Mouse (Mus musculus): ENCODE data around the gene Fndc9. TPM values are rescaled to one million over a fixed set of nuclear protein-coding genes. Genes with fewer than 3 reads are reported as not detected.

Fndc9 gene
- polyA plus RNA-seq, 1 experiment from 2014 or later: 1.9 TPM

DNA sequence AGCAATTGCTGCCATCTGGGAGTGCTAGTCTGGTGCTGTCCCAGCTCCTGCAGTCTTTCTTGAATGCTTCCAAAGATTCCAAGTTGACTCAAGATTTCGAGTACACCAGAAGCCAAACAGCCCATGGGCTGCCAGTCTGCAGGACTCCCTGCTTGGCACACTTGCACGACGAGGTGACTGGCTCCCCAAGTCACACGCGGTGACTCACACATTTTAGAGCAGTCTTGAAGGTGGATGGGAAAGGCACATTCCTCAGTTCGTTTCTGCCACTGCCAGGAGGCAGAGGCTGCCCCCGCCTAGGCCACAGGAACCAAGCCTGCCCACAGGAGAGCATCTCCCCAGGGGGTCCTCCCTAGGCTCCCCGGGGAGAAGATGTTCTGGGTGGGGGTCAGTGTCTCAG is 10.6 kb downstream of the Fndc9 start:
- Histone ChIP-seq H3K9me3 (ENCODE audit: control insufficient read depth, low read length) (no peaks in the 10 kb centered on the region), H3K4me2 (ENCODE audit: low read depth, low read length) (no peak overlapping the region), H3K9ac (replicated peaks; ENCODE audit: low read depth, low read length) (no peak overlapping the region), H3K36me3 (ENCODE audit: control insufficient read depth, insufficient read depth, low read length) (peaks cover 60% of the 10 kb centered on the region), H3K4me3 (ENCODE audit: low read depth, low read length) (no peak overlapping the region), H3K27me3 (ENCODE audit: control insufficient read depth, insufficient read depth, low read length) (no peaks in the 10 kb centered on the region), H3K27ac (ENCODE audit: low read depth, low read length) (no peak overlapping the region), H3K4me1 (ENCODE audit: control insufficient read depth, insufficient read depth, low read length) (no peaks in the 10 kb centered on the region)
- WGBS: 90% methylated on average over 8 of the region's 8 CpGs
- ATAC-seq (ENCODE audit: low read depth): no peak

- H3K36me3 ChIP-seq (ENCODE audit: control insufficient read depth, insufficient read depth, low read length): peaks cover 58% of the 10 kb centered on the region
- no peak for ATAC-seq (ENCODE audit: low read depth)
- 94% methylated on average over 7 of the region's 7 CpGs for WGBS
Measured at GRCm38 (mm10) chr11:46246393-46246792, 11.1 kb downstream of the Fndc9 start.

DNA sequence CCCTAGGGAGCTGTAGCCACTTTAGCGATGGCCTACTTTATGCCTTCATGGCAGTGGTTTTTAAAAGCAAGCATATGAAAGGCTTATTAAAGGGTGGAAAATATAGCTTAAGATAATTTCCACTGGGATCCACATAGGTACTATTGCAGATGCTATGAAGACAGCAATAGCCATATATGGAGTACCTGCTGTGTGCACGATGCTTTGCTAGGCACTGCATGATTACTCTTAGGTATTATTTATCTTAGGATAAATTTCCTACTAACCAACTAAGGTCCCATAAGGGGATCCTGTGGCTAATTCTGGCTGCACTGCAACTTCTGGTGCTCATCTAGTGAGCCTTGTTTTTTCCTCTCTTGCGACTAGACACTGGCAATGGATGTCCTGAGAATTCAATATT is 13.0 kb downstream of the Fndc9 start:
- WGBS: 65% methylated on average over 3 of the region's 3 CpGs
- Histone ChIP-seq H3K36me3 (ENCODE audit: control insufficient read depth, insufficient read depth, low read length) (peaks cover 64% of the 10 kb centered on the region), H3K27me3 (ENCODE audit: control insufficient read depth, insufficient read depth, low read length) (no peaks in the 10 kb centered on the region), H3K4me2 (ENCODE audit: low read depth, low read length) (no peak overlapping the region), H3K27ac (ENCODE audit: low read depth, low read length) (no peak overlapping the region), H3K9ac (replicated peaks; ENCODE audit: low read depth, low read length) (no peak overlapping the region), H3K4me1 (ENCODE audit: control insufficient read depth, insufficient read depth, low read length) (no peaks in the 10 kb centered on the region), H3K9me3 (ENCODE audit: control insufficient read depth, low read length) (no peaks in the 10 kb centered on the region), H3K4me3 (ENCODE audit: low read depth, low read length) (no peak overlapping the region)
- peak; percentile 32; the same call in 1 of the 2 replicates for ATAC-seq (ENCODE audit: low read depth)

More at GRCm38 (mm10) chr11:46246393-46246792, 11.1 kb downstream of the Fndc9 start:
- Histone ChIP-seq H3K9ac (replicated peaks; ENCODE audit: low read depth, low read length) (no peak overlapping the region), H3K9me3 (ENCODE audit: control insufficient read depth, low read length) (no peaks in the 10 kb centered on the region), H3K4me3 (ENCODE audit: low read depth, low read length) (no peak overlapping the region), H3K27ac (ENCODE audit: low read depth, low read length) (no peak overlapping the region), H3K4me2 (ENCODE audit: low read depth, low read length) (no peak overlapping the region), H3K27me3 (ENCODE audit: control insufficient read depth, insufficient read depth, low read length) (no peaks in the 10 kb centered on the region), H3K4me1 (ENCODE audit: control insufficient read depth, insufficient read depth, low read length) (no peaks in the 10 kb centered on the region)

DNA sequence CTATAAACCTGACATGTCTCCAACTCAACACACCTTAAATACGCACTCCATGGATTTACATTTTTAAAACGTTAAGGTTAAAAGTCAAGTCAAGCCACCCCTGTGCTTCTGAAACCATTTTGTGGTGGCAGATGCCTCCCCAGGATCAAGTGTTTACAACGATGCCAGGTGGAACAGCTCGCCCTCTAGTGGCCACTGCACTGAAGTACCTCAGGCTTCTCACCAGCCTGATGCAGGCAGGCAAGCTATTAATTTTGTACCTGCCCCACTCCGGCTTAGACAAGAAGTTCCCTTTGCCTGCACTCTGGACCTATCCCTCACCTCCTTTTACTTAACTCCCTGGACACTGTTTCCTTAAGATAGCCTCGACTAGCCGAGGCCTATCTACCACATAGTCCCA is 16.7 kb downstream of the Fndc9 start:
- 33% methylated on average over 7 of the region's 7 CpGs for WGBS
- no peak overlapping the region for H3K4me3 ChIP-seq (ENCODE audit: low read depth, low read length)
- ATAC-seq (ENCODE audit: low read depth): peak; percentile 50; the same call in 1 of the 2 replicates
- no peak overlapping the region for H3K27ac ChIP-seq (ENCODE audit: low read depth, low read length)
- H3K9ac ChIP-seq (replicated peaks; ENCODE audit: low read depth, low read length): no peak overlapping the region
- H3K9me3 ChIP-seq (ENCODE audit: control insufficient read depth, low read length): no peaks in the 10 kb centered on the region
- no peak overlapping the region for H3K4me2 ChIP-seq (ENCODE audit: low read depth, low read length)
- no peaks in the 10 kb centered on the region for H3K4me1 ChIP-seq (ENCODE audit: control insufficient read depth, insufficient read depth, low read length)
- peaks cover 68% of the 10 kb centered on the region for H3K36me3 ChIP-seq (ENCODE audit: control insufficient read depth, insufficient read depth, low read length)
- H3K27me3 ChIP-seq (ENCODE audit: control insufficient read depth, insufficient read depth, low read length): no peaks in the 10 kb centered on the region

- H3K36me3 ChIP-seq (ENCODE audit: control insufficient read depth, insufficient read depth, low read length): peaks cover 64% of the 10 kb centered on the region
- no peaks in the 10 kb centered on the region for H3K4me1 ChIP-seq (ENCODE audit: control insufficient read depth, insufficient read depth, low read length)
- H3K4me3 ChIP-seq (ENCODE audit: low read depth, low read length): no peak overlapping the region
- H3K9ac ChIP-seq (replicated peaks; ENCODE audit: low read depth, low read length): no peak overlapping the region
- ATAC-seq (ENCODE audit: low read depth): no peak
- 90% methylated on average over 2 of the region's 2 CpGs for WGBS
- no peak overlapping the region for H3K27ac ChIP-seq (ENCODE audit: low read depth, low read length)
- H3K4me2 ChIP-seq (ENCODE audit: low read depth, low read length): no peak overlapping the region
- no peaks in the 10 kb centered on the region for H3K9me3 ChIP-seq (ENCODE audit: control insufficient read depth, low read length)
- H3K27me3 ChIP-seq (ENCODE audit: control insufficient read depth, insufficient read depth, low read length): no peaks in the 10 kb centered on the region
Measured at GRCm38 (mm10) chr11:46255291-46255690, 20.0 kb downstream of the Fndc9 start.

DNA sequence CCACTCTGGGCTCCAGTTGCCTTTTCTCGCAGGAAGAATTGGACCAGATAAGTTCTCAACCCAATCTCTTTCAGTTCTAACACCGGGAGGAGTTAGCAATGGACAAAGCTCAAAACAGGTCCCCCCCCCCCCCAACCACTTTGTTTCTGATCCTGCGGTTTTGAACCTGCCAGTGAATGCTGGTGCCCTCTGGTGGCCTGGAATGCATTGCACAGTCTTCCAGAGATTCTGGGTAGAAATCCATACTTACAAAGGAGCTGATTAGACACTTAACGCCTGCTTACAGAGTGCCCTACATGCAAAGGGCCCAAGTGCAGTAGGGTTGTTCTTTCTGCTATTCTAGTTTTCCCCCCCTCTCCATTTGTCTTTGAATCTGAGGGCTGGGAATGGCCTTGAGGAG is 22.9 kb downstream of the Fndc9 start:
- Histone ChIP-seq H3K27me3 (ENCODE audit: control insufficient read depth, insufficient read depth, low read length) (no peaks in the 10 kb centered on the region), H3K27ac (ENCODE audit: low read depth, low read length) (no peak overlapping the region), H3K9ac (replicated peaks; ENCODE audit: low read depth, low read length) (no peak overlapping the region), H3K9me3 (ENCODE audit: control insufficient read depth, low read length) (no peaks in the 10 kb centered on the region), H3K4me1 (ENCODE audit: control insufficient read depth, insufficient read depth, low read length) (no peaks in the 10 kb centered on the region), H3K4me3 (ENCODE audit: low read depth, low read length) (no peak overlapping the region), H3K36me3 (ENCODE audit: control insufficient read depth, insufficient read depth, low read length) (peaks cover 64% of the 10 kb centered on the region), H3K4me2 (ENCODE audit: low read depth, low read length) (no peak overlapping the region)
- WGBS: 84% methylated on average over 4 of the region's 4 CpGs
- ATAC-seq (ENCODE audit: low read depth): no peak

DNA sequence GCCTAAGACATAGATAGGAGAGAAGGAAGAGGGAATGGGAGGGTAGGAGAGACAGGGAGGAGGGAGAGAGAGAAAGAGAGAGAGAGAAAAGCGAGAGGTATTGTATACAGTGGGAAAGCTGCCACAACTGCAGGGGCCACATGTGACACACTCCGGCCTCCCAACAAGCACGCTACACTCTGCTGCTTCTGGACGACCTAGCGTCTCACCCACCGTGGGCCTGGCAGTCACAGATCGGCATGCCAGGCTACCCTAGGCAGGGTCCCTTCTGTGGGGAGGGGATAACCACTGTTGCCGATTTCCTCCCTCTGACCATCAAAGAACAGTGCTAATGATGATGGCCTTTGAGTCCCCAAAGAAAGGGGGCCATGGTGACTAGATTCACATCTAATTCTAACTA is 23.4 kb downstream of the Fndc9 start:
- no peak overlapping the region for H3K4me3 ChIP-seq (ENCODE audit: low read depth, low read length)
- H3K4me2 ChIP-seq (ENCODE audit: low read depth, low read length): no peak overlapping the region
- no peaks in the 10 kb centered on the region for H3K4me1 ChIP-seq (ENCODE audit: control insufficient read depth, insufficient read depth, low read length)
- H3K36me3 ChIP-seq (ENCODE audit: control insufficient read depth, insufficient read depth, low read length): peaks cover 70% of the 10 kb centered on the region
- ATAC-seq (ENCODE audit: low read depth): no peak
- H3K9ac ChIP-seq (replicated peaks; ENCODE audit: low read depth, low read length): no peak overlapping the region
- no peak overlapping the region for H3K27ac ChIP-seq (ENCODE audit: low read depth, low read length)
- no peaks in the 10 kb centered on the region for H3K9me3 ChIP-seq (ENCODE audit: control insufficient read depth, low read length)
- WGBS: 99% methylated on average over 8 of the region's 8 CpGs
- H3K27me3 ChIP-seq (ENCODE audit: control insufficient read depth, insufficient read depth, low read length): no peaks in the 10 kb centered on the region

DNA sequence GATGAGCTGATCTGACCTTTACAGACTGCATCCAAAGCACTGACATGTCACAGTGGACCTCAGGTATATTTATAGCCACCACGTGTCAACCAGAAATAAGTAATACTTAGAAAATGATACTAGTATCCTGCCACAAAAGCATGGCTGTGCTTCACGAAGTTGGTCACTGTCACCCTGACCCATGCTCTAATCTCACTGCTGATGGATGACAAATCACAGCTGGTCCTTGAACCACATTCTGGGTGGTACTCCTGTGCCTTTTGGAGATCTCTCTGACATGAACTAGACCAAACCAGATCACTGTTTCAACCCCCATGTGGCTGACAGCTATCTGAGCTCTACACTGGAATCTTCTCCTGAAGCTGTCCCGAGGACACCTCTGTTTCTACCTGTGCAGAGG is 27.5 kb downstream of the Fndc9 start:
- Histone ChIP-seq H3K27ac (ENCODE audit: low read depth, low read length) (no peak overlapping the region), H3K27me3 (ENCODE audit: control insufficient read depth, insufficient read depth, low read length) (no peaks in the 10 kb centered on the region), H3K9me3 (ENCODE audit: control insufficient read depth, low read length) (no peaks in the 10 kb centered on the region), H3K4me3 (ENCODE audit: low read depth, low read length) (no peak overlapping the region), H3K4me1 (ENCODE audit: control insufficient read depth, insufficient read depth, low read length) (no peaks in the 10 kb centered on the region), H3K4me2 (ENCODE audit: low read depth, low read length) (no peak overlapping the region), H3K9ac (replicated peaks; ENCODE audit: low read depth, low read length) (no peak overlapping the region), H3K36me3 (ENCODE audit: control insufficient read depth, insufficient read depth, low read length) (peaks cover 73% of the 10 kb centered on the region)
- 86% methylated on average over 3 of the region's 3 CpGs for WGBS
- no peak for ATAC-seq (ENCODE audit: low read depth)

DNA sequence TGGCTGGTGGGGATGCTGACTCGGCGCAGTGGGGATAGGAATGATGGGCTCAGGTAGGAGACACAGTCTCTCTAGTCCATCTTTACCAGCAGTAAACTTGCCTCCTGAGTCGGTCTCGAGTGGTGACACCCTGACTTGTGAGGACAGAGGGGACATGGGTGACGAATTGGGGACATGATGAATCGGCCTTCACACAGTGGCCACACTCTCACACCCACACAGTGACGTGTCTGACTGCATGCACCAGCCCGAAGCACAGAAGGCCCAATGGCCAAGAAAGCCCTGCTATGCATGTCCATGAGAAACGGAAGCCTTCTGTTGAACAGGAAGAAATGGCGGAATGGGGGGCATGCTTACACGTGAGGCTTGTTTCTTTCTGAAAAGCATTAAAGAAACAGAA is 28.0 kb downstream of the Fndc9 start:
- H3K4me2 ChIP-seq (ENCODE audit: low read depth, low read length): no peak overlapping the region
- no peak overlapping the region for H3K9ac ChIP-seq (replicated peaks; ENCODE audit: low read depth, low read length)
- no peaks in the 10 kb centered on the region for H3K27me3 ChIP-seq (ENCODE audit: control insufficient read depth, insufficient read depth, low read length)
- WGBS: 94% methylated on average over 11 of the region's 11 CpGs
- peaks cover 76% of the 10 kb centered on the region for H3K36me3 ChIP-seq (ENCODE audit: control insufficient read depth, insufficient read depth, low read length)
- no peak for ATAC-seq (ENCODE audit: low read depth)
- H3K9me3 ChIP-seq (ENCODE audit: control insufficient read depth, low read length): no peaks in the 10 kb centered on the region
- no peaks in the 10 kb centered on the region for H3K4me1 ChIP-seq (ENCODE audit: control insufficient read depth, insufficient read depth, low read length)
- H3K4me3 ChIP-seq (ENCODE audit: low read depth, low read length): no peak overlapping the region
- no peak overlapping the region for H3K27ac ChIP-seq (ENCODE audit: low read depth, low read length)

DNA sequence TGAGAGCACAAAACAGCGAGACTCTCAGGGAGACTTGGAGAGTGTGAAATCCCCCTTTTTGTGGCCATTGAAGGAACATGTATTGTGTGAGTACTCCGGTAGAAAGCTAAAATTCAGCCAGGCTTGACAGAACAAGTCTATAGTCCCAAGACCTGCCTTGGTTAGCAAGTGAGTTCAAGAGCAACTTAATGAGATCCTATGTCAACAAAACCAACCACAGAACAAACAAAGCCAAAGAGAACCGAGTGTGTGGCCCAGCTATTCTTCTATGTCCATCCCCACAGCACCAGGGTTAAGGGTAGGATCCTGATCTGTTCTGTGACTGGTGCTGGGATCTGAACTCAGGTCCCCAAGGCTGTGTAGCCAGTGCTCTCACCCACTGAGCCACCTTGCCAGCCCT is 29.3 kb downstream of the Fndc9 start:
- H3K27ac ChIP-seq (ENCODE audit: low read depth, low read length): no peak overlapping the region
- H3K27me3 ChIP-seq (ENCODE audit: control insufficient read depth, insufficient read depth, low read length): no peaks in the 10 kb centered on the region
- H3K4me1 ChIP-seq (ENCODE audit: control insufficient read depth, insufficient read depth, low read length): no peaks in the 10 kb centered on the region
- no peak for ATAC-seq (ENCODE audit: low read depth)
- H3K4me3 ChIP-seq (ENCODE audit: low read depth, low read length): no peak overlapping the region
- no peaks in the 10 kb centered on the region for H3K9me3 ChIP-seq (ENCODE audit: control insufficient read depth, low read length)
- no peak overlapping the region for H3K9ac ChIP-seq (replicated peaks; ENCODE audit: low read depth, low read length)
- WGBS: 81% methylated on average over 3 of the region's 3 CpGs
- H3K36me3 ChIP-seq (ENCODE audit: control insufficient read depth, insufficient read depth, low read length): peaks cover 78% of the 10 kb centered on the region
- H3K4me2 ChIP-seq (ENCODE audit: low read depth, low read length): no peak overlapping the region

All from neural tube, embryonic 14.5 days (tissue).